Mouse (Mus musculus) adrenal gland, adult 8-10 months (tissue): Measurements from ENCODE around the gene Kcnk3. TPM values are rescaled to one million over a fixed set of nuclear protein-coding genes. Genes with fewer than 3 reads are reported as not detected.

Experiments used
- DNase-seq: peaks from one replicate; pipeline ENCODE4 v3.0.0; 2022
- total RNA-seq, 4 experiments: library from RNA; stranded (reverse); gene quantifications; 2 replicates each; pipeline ENCODE4 v1.2.4; 2022

The Kcnk3 gene
- 1,000 to 10,000 TPM; 1,385 to 1,638 (median 1,575) TPM for total RNA-seq

- DNase-seq, result no peak
These were observed at the start of gene Kcnk3 for GRCm38 (mm10) chr5:30587681-30588300. TSS of gene Kcnk3 (plus strand) at chr5:30588170.

DNA sequence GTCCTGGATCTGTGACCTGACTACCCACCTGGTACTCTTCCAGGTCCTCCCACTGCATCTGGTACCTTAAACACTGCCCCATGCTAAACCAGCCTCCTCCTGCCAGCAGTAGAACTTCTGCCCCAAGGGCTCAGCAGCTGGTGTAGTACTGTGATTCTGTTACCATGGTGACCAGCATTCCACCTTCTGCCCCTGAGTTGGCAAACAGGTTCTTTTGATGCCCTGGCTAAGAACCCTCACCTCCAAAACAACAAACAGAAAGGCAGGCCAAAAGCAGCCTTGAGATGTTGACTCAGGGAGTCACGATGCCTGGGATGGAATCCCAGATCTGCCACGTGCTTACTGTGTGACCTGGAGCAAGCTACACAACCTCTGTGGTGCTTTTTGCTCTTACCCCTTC is 42.3 kb upstream of the Kcnk3 start, which contains the start of gene Cib4:
TSS of gene Cib4 (minus strand) at position 139 of the 400 bp plus-strand sequence.
- peak; percentile 79 for DNase-seq

- no peak for DNase-seq
These were observed 39.3 kb upstream of the Kcnk3 start for GRCm38 (mm10) chr5:30548681-30549080.

DNA sequence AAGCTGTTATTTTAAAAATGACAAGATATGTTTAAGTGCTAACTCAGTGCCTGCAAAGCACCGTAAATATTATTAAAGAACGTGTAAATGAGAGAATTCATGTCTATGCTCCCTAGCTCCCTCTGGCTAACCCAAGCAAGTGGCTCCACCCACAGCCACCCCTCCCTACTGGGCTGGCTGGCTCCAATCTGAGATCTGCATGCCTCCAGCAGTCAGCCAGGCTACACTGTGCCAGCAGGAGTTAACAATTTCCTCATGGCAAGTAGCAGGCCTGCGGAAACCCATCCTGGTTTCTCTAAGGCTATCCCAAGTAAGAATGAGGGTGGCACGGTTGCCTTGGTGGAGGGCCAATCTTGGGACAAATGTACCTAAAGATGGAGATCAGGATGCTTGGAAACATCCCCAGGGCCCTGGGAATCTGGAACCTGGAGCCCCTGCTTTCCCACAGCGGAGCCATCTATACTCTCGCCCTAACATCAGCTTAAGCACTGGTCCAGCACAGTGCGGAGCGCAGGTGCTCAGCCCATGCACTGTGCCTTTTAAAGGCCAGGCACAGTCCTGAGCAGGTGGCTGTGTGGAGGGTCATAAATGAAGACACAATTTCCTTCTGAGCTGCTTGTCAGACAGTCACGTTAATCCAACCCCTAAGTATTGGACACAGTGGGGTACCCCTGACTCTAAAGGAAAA is 37.5 kb upstream of the Kcnk3 start:
- DNase-seq, result peak; percentile 85

- DNase-seq, result peak; percentile 96
These were observed 36.8 kb upstream of the Kcnk3 start for GRCm38 (mm10) chr5:30551022-30551638.

DNA sequence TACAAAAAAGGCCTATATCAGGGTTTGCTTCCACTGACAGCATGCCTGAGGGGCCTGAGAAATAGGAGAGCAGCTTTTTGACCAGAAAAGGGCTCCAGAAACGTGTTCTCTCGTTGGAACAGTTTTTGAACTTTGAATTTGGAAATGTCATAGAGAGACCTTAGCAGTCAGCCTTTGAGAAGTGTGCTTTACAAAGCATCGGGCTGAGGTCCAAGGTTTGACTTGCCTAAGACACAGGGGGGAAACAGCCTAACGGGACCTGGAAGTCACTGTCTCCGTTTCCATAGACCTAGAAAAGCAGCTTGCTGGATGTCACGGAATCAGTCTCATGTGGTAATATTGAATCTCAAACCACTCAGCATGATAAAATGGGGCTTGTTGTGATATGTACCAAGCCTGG is 36.0 kb upstream of the Kcnk3 start:
- DNase-seq, result peak; percentile 62

DNA sequence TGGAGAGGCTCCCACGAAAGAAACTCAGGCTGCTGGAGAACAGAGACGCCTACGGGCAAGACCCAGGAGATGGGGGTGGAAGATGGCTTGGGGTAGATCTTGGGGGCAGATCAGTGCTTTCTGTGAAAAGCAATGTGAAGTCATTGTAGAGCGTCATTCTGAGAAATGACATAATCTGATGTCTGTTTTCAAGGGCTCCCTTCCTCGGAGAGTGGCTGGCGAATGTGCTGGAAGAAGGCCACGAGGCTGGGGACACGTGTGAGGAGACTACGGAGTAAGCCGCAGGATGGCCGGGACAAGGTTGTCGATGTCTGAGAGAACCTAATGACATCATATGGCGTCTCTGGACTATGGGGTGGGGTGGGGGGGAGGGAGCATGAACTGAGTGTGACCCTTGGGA is 34.0 kb upstream of the Kcnk3 start:
- DNase-seq, result peak; percentile 77

DNA sequence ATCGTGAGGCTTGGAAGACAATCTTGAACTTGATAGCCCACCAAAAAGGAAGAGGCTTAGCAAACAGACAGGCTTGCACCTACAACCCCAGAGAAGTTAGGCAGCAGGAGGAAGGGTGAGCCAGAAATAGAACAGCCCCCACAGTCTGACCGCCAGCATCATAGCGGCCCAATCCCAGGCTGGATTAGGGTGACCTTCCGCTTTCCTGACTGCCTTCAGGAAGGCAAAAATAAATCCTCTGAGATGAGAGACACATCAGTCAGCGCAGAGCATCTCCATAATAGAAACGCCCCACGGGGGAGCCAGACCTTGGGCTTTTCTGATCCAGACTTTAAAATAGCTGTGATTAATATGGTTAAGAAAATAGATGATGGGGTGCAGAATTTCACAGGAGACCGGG is 33.0 kb upstream of the Kcnk3 start:
- peak; percentile 69 for DNase-seq

GRCm38 (mm10) chr5:30556284-30556683 is 31.7 kb upstream of the Kcnk3 start:
- DNase-seq, result no peak

DNA sequence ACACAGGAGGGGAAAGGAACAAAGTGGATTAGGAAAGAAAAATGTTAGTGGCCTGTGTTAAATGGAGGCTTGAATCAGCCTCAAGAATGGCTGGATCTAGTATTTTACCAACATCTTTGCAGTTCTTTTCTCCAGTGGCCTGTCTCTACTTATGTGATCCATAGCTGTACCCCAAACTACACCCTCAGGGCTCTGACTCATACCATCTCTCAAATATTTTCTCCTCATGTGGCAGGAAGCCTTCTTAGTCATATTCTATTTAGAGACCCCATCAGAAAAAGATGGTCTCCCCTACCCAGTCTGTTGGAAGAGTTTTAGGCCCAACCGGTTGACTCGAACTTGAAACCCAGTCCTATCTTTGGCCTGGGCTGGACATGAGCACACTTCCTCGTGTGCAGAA is 28.5 kb upstream of the Kcnk3 start:
- no peak for DNase-seq

GRCm38 (mm10) chr5:30559986-30560493 is 27.9 kb upstream of the Kcnk3 start:
- DNase-seq, result no peak

- no peak for DNase-seq
These were observed 19.5 kb upstream of the Kcnk3 start for GRCm38 (mm10) chr5:30568479-30568878.

GRCm38 (mm10) chr5:30571820-30572219 is 16.1 kb upstream of the Kcnk3 start:
- DNase-seq, result no peak

GRCm38 (mm10) chr5:30574367-30574766 is 13.6 kb upstream of the Kcnk3 start:
- peak; percentile 81 for DNase-seq

GRCm38 (mm10) chr5:30576233-30576632 is 11.7 kb upstream of the Kcnk3 start:
- no peak for DNase-seq

GRCm38 (mm10) chr5:30577251-30577650 is 10.7 kb upstream of the Kcnk3 start:
- DNase-seq, result no peak

GRCm38 (mm10) chr5:30577654-30578310 is 10.2 kb upstream of the Kcnk3 start:
- DNase-seq, result no peak

GRCm38 (mm10) chr5:30578445-30579080 is 9.4 kb upstream of the Kcnk3 start:
- DNase-seq, result peak; percentile 92

GRCm38 (mm10) chr5:30580725-30581124 is 7.2 kb upstream of the Kcnk3 start:
- DNase-seq, result no peak

DNA sequence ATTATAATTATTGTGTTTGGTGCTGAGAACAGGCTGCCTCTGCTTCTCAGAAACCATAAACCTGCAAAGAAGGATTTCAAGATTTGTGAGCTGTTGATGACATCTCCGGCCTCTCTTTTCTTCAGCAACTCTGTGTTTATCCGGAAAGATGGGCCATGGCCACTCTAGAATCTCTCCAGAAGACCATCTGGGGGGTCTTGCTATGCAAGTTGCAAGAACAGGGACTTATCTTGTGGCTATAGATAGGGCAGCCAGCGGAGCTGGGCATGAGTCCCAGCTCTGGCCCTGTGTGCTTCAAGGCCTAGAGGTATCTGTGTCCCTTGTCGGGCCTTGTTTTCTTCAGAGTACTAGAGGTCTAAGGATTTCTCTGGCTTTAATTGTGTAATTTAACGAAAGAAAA is 6.0 kb upstream of the Kcnk3 start:
- no peak for DNase-seq

- DNase-seq, result no peak
These were observed 1.4 kb upstream of the Kcnk3 start for GRCm38 (mm10) chr5:30586616-30587015.

DNA sequence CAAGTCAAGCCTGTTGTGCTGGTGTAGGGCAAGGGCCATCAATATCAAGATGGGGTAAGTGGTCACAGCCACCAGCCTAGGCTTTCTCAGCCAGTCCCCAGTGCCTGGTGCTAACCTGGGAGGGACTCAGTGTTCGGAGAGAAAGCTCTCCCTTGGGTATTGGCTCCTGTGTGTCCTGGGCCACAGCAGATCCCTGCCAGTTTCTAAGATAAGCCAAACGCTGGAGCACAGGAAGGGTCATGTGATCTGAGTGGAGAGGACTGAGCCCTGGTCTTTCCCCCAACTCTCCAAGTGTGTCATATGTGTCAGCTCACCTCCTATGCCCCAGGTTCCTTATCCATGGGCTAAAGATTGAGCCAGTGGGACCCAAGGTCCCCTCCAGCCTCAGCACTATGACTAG is 869 bp upstream of the Kcnk3 start:
- DNase-seq, result no peak
